Mouse (Mus musculus): ENCODE data around the gene Olfr145. TPM values are rescaled to one million over a fixed set of nuclear protein-coding genes. Genes with fewer than 3 reads are reported as not detected.

Gene Olfr145
- not detected in 2 replicates for polyA plus RNA-seq (2014; fragmentation: Nextera tagmentation; extraction: Ambion mirVana)

DNA sequence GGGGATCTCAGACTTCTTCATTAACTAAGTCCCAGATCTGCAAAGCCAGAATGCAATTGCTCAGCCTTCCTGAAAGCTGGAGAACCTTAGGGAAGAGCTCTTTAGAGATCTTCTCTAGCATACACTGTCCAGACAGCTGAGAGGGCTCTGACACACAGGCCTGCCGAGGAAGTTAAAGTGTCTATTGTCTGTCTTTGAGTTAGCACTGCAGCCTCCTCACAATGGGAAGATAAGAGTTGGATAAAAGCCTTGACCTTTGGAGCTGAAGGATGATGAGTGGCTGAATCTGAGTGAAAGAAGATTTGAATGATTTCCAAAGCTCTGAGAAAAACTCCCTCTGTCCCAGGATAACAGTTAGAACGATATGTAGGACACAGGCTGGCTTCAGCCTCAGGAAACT, at the start of gene Olfr145:
Gene Olfr145 (plus strand): TSS at position 64 of the 400 bp plus-strand sequence.
- H3K4me1 ChIP-seq (ENCODE audit: control insufficient read depth, insufficient read depth, low read length), result no peaks in the 10 kb centered on the region
- H3K36me3 ChIP-seq (ENCODE audit: control insufficient read depth, insufficient read depth, low read length), result no peaks in the 10 kb centered on the region
- no peaks in the 10 kb centered on the region for H3K27me3 ChIP-seq (ENCODE audit: control insufficient read depth, insufficient read depth, low read length)
- H3K9me3 ChIP-seq (ENCODE audit: control insufficient read depth, low read length), result no peaks in the 10 kb centered on the region
- H3K4me2 ChIP-seq (replicated peaks; ENCODE audit: low read depth, low read length), result no peak within 1 kb of the TSS
- no peak within 1 kb of the TSS for H3K4me3 ChIP-seq (ENCODE audit: low read length)
- ATAC-seq (ENCODE audit: low FRiP score, low TSS enrichment), result no peak
- no peak within 1 kb of the TSS for H3K27ac ChIP-seq (ENCODE audit: low read depth, low read length)
- WGBS, result 66% methylated on average over 2 of the region's 2 CpGs
- H3K9ac ChIP-seq (ENCODE audit: low read depth, low read length), result no peak within 1 kb of the TSS

DNA sequence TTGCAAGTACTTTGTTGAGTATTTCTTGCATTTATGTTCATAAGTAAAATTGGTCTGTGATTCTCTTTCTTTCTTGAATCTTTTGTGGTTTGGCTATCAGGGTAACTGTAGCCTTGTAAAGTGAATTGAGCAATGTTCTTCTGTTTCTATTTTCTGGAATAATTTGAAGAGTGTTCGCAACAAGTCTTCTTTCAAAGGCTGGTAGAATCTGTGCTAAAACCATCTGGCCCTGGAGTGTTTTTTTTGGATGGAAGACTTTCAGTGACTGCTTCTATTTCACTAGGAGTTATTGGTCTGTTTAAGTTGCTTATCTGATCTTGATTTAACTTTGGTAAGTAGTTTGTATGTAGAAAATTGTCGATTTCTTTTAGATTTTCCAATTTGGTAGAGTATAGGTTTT, 47.3 kb upstream of the Olfr145 start:
- no peak for ATAC-seq (ENCODE audit: low FRiP score, low TSS enrichment)
- no peak overlapping the region for H3K27ac ChIP-seq (ENCODE audit: low read depth, low read length)
- H3K36me3 ChIP-seq (ENCODE audit: control insufficient read depth, insufficient read depth, low read length), result no peaks in the 10 kb centered on the region
- H3K4me1 ChIP-seq (ENCODE audit: control insufficient read depth, insufficient read depth, low read length), result no peaks in the 10 kb centered on the region
- no peak overlapping the region for H3K4me3 ChIP-seq (ENCODE audit: low read length)
- H3K4me2 ChIP-seq (replicated peaks; ENCODE audit: low read depth, low read length), result no peak overlapping the region
- H3K27me3 ChIP-seq (ENCODE audit: control insufficient read depth, insufficient read depth, low read length), result no peaks in the 10 kb centered on the region
- H3K9ac ChIP-seq (ENCODE audit: low read depth, low read length), result no peak overlapping the region
- H3K9me3 ChIP-seq (ENCODE audit: control insufficient read depth, low read length), result no peaks in the 10 kb centered on the region
- WGBS, result 80% methylated on average over 2 of the region's 2 CpGs

DNA sequence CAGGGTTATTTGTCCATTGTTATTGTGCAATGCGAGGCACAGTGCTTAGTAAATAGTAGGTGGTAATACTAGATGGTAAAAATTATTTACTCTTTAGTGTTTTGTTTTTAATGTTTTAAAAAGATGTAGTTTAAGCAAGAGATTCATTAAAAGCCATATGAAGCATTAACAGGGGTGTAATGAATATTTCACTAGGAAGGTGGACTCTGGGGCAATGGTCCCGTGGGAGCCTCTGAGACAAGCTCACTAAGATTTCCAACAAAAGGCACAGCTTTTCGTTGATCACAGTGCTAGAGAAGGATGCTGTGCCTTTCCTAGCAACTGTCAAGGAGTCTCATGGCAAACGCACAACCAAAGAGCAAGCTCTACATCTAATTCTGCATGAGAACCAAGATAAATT, 42.6 kb upstream of the Olfr145 start, which contains the start of gene Olfr877:
Gene Olfr877 (plus strand): TSS at position 301 of the 400 bp plus-strand sequence.
- Histone ChIP-seq H3K4me1 (ENCODE audit: control insufficient read depth, insufficient read depth, low read length) (no peaks in the 10 kb centered on the region), H3K9ac (ENCODE audit: low read depth, low read length) (no peak within 1 kb of the TSS), H3K4me2 (replicated peaks; ENCODE audit: low read depth, low read length) (no peak within 1 kb of the TSS), H3K4me3 (ENCODE audit: low read length) (no peak within 1 kb of the TSS), H3K27ac (ENCODE audit: low read depth, low read length) (no peak within 1 kb of the TSS), H3K27me3 (ENCODE audit: control insufficient read depth, insufficient read depth, low read length) (no peaks in the 10 kb centered on the region), H3K9me3 (ENCODE audit: control insufficient read depth, low read length) (no peaks in the 10 kb centered on the region), H3K36me3 (ENCODE audit: control insufficient read depth, insufficient read depth, low read length) (no peaks in the 10 kb centered on the region)
- no peak for ATAC-seq (ENCODE audit: low FRiP score, low TSS enrichment)
- WGBS, result 77% methylated on average over 4 of the region's 4 CpGs

DNA sequence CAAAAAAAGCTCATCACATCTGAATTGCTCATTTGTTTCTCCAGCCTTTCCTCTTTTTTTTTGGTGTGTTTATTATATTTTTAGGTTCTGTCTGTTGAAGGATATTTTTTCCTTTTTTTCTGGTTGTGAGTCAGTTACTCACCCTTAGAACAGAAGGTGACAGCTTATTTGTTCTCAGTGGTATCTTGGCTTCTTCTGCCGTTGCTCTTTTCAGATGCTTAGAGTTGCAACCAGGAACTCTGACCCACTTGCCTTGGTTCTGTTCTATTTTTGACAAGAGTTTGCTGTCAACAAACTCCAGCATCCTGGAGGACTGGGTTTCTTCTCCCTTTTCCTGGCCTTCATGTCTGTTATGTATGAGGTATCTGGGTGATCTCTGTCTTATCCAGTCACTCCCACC, 33.2 kb upstream of the Olfr145 start:
- no peaks in the 10 kb centered on the region for H3K27me3 ChIP-seq (ENCODE audit: control insufficient read depth, insufficient read depth, low read length)
- no peak overlapping the region for H3K4me3 ChIP-seq (ENCODE audit: low read length)
- no peak overlapping the region for H3K27ac ChIP-seq (ENCODE audit: low read depth, low read length)
- H3K9me3 ChIP-seq (ENCODE audit: control insufficient read depth, low read length), result no peaks in the 10 kb centered on the region
- no peaks in the 10 kb centered on the region for H3K36me3 ChIP-seq (ENCODE audit: control insufficient read depth, insufficient read depth, low read length)
- H3K9ac ChIP-seq (ENCODE audit: low read depth, low read length), result no peak overlapping the region
- 88% methylated on average over 1 of the region's 1 CpGs for WGBS
- no peaks in the 10 kb centered on the region for H3K4me1 ChIP-seq (ENCODE audit: control insufficient read depth, insufficient read depth, low read length)
- H3K4me2 ChIP-seq (replicated peaks; ENCODE audit: low read depth, low read length), result no peak overlapping the region
- no peak for ATAC-seq (ENCODE audit: low FRiP score, low TSS enrichment)

DNA sequence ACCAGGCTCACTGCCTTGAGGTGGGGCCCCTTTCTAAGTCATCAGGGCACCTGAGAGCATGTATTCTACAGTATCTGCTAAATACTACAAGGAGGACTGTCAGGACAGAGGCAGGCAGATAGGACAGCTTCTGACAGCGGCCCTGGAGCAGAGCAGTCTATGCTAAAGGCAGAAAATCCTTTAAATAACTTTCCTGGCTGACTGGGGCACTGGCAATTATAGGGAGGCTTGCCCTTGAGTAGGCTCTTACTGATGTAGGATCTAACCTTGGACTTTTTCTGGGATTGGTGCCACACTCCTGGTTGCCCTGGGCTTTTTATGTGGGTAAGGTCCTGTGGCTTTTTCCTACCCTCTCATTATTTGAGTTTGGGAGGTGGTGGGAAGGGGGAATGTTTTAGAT, 26.3 kb upstream of the Olfr145 start:
- H3K4me2 ChIP-seq (replicated peaks; ENCODE audit: low read depth, low read length), result no peak overlapping the region
- no peak overlapping the region for H3K4me3 ChIP-seq (ENCODE audit: low read length)
- no peaks in the 10 kb centered on the region for H3K4me1 ChIP-seq (ENCODE audit: control insufficient read depth, insufficient read depth, low read length)
- no peak overlapping the region for H3K9ac ChIP-seq (ENCODE audit: low read depth, low read length)
- ATAC-seq (ENCODE audit: low FRiP score, low TSS enrichment), result no peak
- 65% methylated on average over 1 of the region's 1 CpGs for WGBS
- no peaks in the 10 kb centered on the region for H3K27me3 ChIP-seq (ENCODE audit: control insufficient read depth, insufficient read depth, low read length)
- no peaks in the 10 kb centered on the region for H3K36me3 ChIP-seq (ENCODE audit: control insufficient read depth, insufficient read depth, low read length)
- no peak overlapping the region for H3K27ac ChIP-seq (ENCODE audit: low read depth, low read length)
- no peaks in the 10 kb centered on the region for H3K9me3 ChIP-seq (ENCODE audit: control insufficient read depth, low read length)

DNA sequence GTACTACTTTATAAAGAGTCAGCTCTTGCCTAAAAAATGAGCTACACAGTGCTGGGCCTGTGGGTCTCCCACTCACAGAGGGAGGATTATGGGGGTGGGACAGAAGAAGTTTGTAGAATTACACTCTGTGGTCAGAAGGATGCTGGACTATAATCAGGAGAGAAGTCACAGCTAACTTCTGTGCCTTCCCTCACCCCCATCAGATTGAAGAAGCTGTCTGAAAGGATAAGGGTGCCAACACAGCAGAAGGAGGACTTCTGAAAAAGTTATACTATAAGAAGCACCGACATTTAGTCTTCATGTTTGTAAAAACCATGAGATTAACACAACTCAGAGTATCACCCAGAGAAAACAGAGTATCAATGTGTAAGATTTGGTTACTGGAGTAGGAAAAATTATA, 25.4 kb upstream of the Olfr145 start:
- Histone ChIP-seq H3K27ac (ENCODE audit: low read depth, low read length) (no peak overlapping the region), H3K4me2 (replicated peaks; ENCODE audit: low read depth, low read length) (no peak overlapping the region), H3K36me3 (ENCODE audit: control insufficient read depth, insufficient read depth, low read length) (no peaks in the 10 kb centered on the region), H3K9ac (ENCODE audit: low read depth, low read length) (no peak overlapping the region), H3K4me1 (ENCODE audit: control insufficient read depth, insufficient read depth, low read length) (no peaks in the 10 kb centered on the region), H3K9me3 (ENCODE audit: control insufficient read depth, low read length) (no peaks in the 10 kb centered on the region), H3K27me3 (ENCODE audit: control insufficient read depth, insufficient read depth, low read length) (no peaks in the 10 kb centered on the region), H3K4me3 (ENCODE audit: low read length) (no peak overlapping the region)
- 86% methylated on average over 1 of the region's 1 CpGs for WGBS
- no peak for ATAC-seq (ENCODE audit: low FRiP score, low TSS enrichment)

DNA sequence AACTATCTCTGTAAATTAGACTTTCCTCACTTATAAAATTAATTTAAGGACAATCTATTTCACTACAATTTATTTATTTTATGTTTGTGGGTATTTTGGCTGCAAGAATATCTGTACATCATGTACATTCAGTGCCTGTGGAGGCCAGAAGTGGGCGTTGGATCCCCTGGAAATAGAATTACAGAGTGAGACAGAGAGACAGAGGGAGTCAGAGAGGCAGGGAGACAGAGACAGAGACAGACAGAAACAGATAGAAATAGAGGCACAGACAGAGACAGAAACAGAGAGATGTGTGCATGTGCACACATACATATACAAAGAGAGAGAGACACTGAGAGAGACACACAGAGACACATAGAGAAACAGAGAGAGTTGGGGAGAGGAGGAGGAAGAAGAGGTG, 25.0 kb upstream of the Olfr145 start:
- WGBS, result 67% methylated on average over 1 of the region's 1 CpGs
- Histone ChIP-seq H3K27me3 (ENCODE audit: control insufficient read depth, insufficient read depth, low read length) (no peaks in the 10 kb centered on the region), H3K4me2 (replicated peaks; ENCODE audit: low read depth, low read length) (no peak overlapping the region), H3K4me1 (ENCODE audit: control insufficient read depth, insufficient read depth, low read length) (no peaks in the 10 kb centered on the region), H3K9me3 (ENCODE audit: control insufficient read depth, low read length) (no peaks in the 10 kb centered on the region), H3K36me3 (ENCODE audit: control insufficient read depth, insufficient read depth, low read length) (no peaks in the 10 kb centered on the region), H3K27ac (ENCODE audit: low read depth, low read length) (no peak overlapping the region), H3K4me3 (ENCODE audit: low read length) (no peak overlapping the region), H3K9ac (ENCODE audit: low read depth, low read length) (no peak overlapping the region)
- ATAC-seq (ENCODE audit: low FRiP score, low TSS enrichment), result no peak

DNA sequence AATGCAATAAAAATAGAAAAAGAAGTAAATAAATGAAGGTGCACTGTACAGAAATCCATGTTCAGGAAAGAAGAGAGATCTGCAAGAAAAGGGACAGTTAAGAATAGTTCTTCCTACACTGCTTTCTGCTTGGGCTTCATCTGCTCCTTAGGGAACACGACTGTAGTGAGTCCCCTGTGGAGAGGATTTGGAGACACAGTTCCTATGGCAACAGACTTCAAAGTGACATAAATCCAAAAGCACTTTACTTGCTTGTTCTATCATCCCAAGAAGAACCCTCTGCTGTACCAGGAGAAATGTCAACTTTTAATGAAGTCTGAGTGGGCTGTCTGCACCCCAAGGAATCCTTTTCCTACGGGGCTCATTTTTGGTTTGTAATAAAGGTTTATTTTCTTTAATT, 5.6 kb upstream of the Olfr145 start:
- Histone ChIP-seq H3K36me3 (ENCODE audit: control insufficient read depth, insufficient read depth, low read length) (no peaks in the 10 kb centered on the region), H3K4me2 (replicated peaks; ENCODE audit: low read depth, low read length) (no peak overlapping the region), H3K4me1 (ENCODE audit: control insufficient read depth, insufficient read depth, low read length) (no peaks in the 10 kb centered on the region), H3K9me3 (ENCODE audit: control insufficient read depth, low read length) (no peaks in the 10 kb centered on the region), H3K4me3 (ENCODE audit: low read length) (no peak overlapping the region), H3K27me3 (ENCODE audit: control insufficient read depth, insufficient read depth, low read length) (no peaks in the 10 kb centered on the region), H3K9ac (ENCODE audit: low read depth, low read length) (no peak overlapping the region), H3K27ac (ENCODE audit: low read depth, low read length) (no peak overlapping the region)
- 34% methylated on average over 2 of the region's 2 CpGs for WGBS
- no peak for ATAC-seq (ENCODE audit: low FRiP score, low TSS enrichment)

DNA sequence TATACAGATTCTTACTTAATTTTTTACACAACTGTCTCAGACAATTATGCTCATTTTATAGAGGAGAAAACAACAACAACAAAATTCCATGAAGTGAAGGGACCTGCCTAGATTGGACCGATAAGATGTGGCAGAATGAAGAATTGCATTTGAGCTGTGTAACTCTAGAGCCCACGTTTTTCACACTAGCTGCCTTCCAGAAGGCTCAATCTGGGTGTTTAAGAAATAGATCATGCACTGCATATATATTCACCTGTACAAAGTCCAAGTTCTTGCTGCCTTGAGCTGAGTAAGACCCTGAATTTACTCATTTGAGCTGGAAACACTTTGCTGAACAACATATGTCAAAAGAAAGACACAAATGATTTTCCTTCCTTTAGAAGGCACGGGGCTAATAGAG, 9.0 kb downstream of the Olfr145 start:
- 68% methylated on average over 3 of the region's 3 CpGs for WGBS

DNA sequence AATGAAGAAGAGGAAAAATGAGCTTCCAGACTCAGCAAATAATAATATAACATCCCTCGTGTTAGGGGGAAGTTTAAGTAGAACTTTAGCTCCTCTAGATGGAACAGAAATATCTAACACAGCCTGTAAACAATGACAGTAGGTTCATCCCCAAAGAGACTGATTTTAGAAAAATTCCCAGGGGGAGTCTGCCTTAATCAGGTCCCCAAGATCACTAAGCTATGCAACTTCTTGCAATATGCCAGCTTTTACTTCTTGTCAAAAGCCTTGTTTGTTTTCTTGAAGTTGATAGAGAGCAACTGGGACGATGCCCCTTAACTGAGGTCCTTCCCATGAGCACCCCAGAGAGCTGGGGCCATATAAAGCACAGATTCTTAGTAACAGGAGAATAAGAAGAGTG, 21.0 kb downstream of the Olfr145 start, which contains the start of gene Olfr878:
Gene Olfr878 (plus strand): TSS at position 301 of the 400 bp plus-strand sequence.
- 74% methylated on average over 2 of the region's 2 CpGs for WGBS

More for the DNA sequence above, 9.0 kb downstream of the Olfr145 start:
- Histone ChIP-seq H3K9me3 (ENCODE audit: control insufficient read depth, low read length) (no peaks in the 10 kb centered on the region), H3K4me2 (replicated peaks; ENCODE audit: low read depth, low read length) (no peak overlapping the region), H3K9ac (ENCODE audit: low read depth, low read length) (no peak overlapping the region), H3K27me3 (ENCODE audit: control insufficient read depth, insufficient read depth, low read length) (no peaks in the 10 kb centered on the region), H3K27ac (ENCODE audit: low read depth, low read length) (no peak overlapping the region), H3K4me3 (ENCODE audit: low read length) (no peak overlapping the region), H3K4me1 (ENCODE audit: control insufficient read depth, insufficient read depth, low read length) (no peaks in the 10 kb centered on the region), H3K36me3 (ENCODE audit: control insufficient read depth, insufficient read depth, low read length) (no peaks in the 10 kb centered on the region)
- no peak for ATAC-seq (ENCODE audit: low FRiP score, low TSS enrichment)

More for the DNA sequence above, 21.0 kb downstream of the Olfr145 start, which contains the start of gene Olfr878:
- no peaks in the 10 kb centered on the region for H3K27me3 ChIP-seq (ENCODE audit: control insufficient read depth, insufficient read depth, low read length)
- H3K4me2 ChIP-seq (replicated peaks; ENCODE audit: low read depth, low read length), result no peak within 1 kb of the TSS
- H3K27ac ChIP-seq (ENCODE audit: low read depth, low read length), result no peak within 1 kb of the TSS
- H3K4me3 ChIP-seq (ENCODE audit: low read length), result no peak within 1 kb of the TSS
- no peaks in the 10 kb centered on the region for H3K36me3 ChIP-seq (ENCODE audit: control insufficient read depth, insufficient read depth, low read length)
- H3K9me3 ChIP-seq (ENCODE audit: control insufficient read depth, low read length), result no peaks in the 10 kb centered on the region
- H3K9ac ChIP-seq (ENCODE audit: low read depth, low read length), result no peak within 1 kb of the TSS
- no peak for ATAC-seq (ENCODE audit: low FRiP score, low TSS enrichment)
- H3K4me1 ChIP-seq (ENCODE audit: control insufficient read depth, insufficient read depth, low read length), result no peaks in the 10 kb centered on the region
